Mouse (Mus musculus) cerebellum, adult 9-11 months (tissue): ENCODE results near the gene Nat9.

ENCODE experiments used
- DNase-seq: peaks from one replicate; pipeline ENCODE4 v3.0.0; 2022

The Nat9 gene

GRCm38 (mm10) chr11:115173549-115174339 is 13.9 kb downstream of the Nat9 start:
- no peak for DNase-seq

DNA sequence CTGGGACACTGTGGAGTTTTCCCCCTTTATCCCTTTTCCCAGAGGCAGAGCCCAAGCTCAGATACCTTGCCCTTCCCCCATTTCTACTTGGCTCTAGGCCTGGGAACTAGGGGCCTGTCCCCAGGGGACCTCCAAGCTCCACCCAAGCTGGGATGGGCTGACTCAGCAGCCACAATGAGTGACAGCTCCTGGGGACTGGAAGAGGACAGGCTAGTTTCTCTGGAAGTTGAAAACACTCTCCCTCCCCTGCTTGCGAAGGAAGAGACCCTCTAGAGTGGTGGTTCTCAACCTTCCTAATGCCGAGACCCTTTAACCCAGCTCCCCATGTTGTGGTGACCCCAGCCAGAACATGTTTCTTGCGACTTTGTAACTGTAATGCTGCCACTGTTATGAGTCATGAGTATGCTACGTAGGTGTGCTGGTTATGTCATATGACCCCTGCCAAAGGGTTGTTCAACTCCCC is 14.8 kb downstream of the Nat9 start:
- DNase-seq, result no peak

GRCm38 (mm10) chr11:115171125-115171524 is 16.5 kb downstream of the Nat9 start:
- DNase-seq, result peak; percentile 78

DNA sequence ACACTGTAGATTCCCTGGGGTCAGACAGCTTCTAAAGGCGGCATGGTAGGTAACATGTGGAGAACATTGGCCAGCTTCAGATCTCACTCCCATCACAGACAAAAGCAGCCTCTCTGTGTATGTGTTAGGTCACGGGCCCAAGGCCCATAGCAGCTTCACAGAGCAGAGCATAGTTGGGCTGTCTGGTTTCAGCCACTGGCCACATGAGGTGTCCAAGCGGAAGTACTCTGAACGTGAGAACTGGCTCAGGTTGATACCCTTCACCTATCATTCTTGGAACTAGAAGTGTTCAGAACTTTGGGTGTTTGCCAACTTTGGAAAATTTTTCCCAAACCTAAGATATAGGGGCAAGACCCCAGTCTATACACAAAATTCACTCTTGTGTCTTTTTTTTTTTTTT is 18.2 kb downstream of the Nat9 start:
- DNase-seq, result no peak

DNA sequence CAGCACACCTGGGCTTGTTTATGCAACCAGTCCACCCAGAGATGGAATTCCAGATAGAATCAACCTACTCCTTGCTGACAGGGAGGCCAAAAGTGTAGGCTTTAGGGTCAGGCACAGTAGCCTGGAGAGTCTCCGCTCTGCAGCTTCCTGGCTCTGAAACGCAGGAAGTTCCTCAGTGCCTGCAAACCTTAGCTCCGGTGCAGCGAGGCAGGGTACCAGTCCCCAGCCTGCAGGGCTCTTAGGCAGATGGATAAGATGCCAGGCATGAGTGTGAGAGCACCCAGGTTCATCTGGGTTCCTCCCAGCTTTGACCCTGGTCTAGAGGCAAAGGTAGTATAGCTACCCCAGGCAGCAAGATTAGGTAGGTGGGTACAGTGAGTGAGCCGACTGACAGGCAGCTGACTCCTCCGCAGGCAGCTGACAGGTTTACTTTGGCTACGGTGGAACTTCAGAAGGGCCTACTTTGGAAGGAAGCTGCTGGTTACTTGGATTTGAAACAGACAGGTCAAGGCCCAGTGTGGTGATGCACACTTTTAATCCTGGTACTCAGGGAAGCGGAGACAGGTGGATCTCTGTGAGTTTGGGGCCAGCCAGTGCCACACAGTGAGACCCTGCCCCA is 19.9 kb downstream of the Nat9 start:
- DNase-seq, result no peak

- no peak for DNase-seq
These were observed 20.9 kb downstream of the Nat9 start for GRCm38 (mm10) chr11:115166776-115167175.

GRCm38 (mm10) chr11:115164976-115165374 is 22.7 kb downstream of the Nat9 start:
- peak; percentile 83 for DNase-seq

- DNase-seq, result peak; percentile 57
These were observed 23.2 kb downstream of the Nat9 start for GRCm38 (mm10) chr11:115164341-115164975.

- DNase-seq, result no peak
These were observed 24.0 kb downstream of the Nat9 start for GRCm38 (mm10) chr11:115163568-115164150.

DNA sequence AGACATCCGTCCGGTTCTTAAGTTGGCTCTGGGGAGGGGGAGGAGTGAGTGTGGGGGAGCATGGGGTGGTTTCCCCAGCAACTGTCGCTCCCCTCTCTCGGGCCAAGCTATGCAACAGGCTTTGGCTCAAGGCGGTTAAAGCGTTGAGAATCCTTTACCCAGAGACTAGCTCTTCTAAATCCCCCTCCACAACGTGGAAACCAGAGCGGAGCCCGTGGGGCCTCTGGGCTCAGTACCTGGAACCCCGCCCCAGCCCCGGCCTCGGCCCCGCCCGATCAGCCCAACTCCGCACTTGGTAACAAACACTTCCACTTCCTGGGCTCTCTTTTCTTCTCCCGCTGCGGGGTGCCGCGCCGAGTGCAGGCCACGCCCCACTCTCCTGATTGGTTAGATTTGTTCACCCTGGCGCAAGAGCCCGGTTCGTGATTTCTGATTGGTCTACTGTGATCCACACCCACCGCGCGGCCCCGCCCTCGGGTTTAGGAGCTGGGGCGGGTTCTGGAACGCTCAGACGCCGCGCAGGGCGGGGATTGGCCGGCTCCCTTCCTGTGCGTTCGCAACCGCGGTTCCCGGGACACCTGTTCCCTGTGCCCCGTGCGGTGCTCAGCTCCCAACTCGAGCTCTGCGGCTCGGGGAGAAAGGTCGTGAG is 24.7 kb downstream of the Nat9 start, which contains the start of gene Slc9a3r1:
Gene Slc9a3r1 (plus strand): TSS at position 510 of the 649 bp plus-strand sequence.
- peak; percentile 99 for DNase-seq

DNA sequence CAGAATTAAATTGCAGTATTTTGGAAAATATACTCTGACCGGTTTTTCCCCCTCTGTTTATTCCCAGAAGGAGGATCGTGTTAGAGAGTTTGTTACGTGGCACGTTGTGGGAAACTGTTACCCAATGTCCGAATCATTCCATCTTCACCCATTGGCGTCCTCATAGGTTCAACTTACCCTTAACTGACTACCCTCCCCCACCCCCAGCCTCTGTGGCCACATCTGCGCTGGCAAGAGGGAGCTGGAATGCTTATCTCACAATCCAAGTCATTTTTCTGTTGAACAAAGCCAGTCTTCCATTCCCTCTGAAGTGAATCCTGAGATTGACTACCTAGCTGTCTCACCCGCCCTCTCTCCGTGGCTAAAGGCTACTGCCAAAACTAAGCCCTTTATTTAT is 25.5 kb downstream of the Nat9 start:
- peak; percentile 42 for DNase-seq

DNA sequence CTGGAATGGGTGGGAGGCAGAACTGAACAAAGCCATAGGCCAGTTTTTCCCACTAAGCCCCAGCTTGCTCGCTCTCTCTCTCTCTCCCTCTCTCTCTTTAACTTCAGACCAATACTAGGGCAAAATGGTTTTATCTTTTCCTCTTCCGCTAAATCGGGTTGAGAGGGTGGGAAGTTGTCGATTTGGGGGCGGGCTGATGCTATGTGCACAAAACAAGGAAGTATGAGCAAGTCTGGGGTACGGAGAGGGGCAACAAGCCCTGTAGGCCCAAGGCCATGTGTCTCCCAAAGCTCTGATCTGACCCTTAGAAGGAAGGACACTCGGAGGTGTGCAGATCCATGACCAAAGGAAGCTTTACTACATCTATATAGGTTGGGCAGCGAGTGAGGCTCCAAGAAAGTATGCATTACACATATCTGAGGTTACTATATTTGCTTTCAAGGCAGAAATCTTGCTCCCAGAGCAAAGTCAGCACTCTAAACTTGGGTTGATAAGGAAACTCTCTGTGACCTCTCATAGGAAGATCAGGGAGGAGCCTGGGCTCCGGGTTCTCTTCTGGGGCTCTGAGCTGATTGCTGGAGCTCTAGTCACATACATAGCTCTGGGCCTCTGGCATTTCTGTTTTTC is 26.0 kb downstream of the Nat9 start:
- DNase-seq, result peak; percentile 42

DNA sequence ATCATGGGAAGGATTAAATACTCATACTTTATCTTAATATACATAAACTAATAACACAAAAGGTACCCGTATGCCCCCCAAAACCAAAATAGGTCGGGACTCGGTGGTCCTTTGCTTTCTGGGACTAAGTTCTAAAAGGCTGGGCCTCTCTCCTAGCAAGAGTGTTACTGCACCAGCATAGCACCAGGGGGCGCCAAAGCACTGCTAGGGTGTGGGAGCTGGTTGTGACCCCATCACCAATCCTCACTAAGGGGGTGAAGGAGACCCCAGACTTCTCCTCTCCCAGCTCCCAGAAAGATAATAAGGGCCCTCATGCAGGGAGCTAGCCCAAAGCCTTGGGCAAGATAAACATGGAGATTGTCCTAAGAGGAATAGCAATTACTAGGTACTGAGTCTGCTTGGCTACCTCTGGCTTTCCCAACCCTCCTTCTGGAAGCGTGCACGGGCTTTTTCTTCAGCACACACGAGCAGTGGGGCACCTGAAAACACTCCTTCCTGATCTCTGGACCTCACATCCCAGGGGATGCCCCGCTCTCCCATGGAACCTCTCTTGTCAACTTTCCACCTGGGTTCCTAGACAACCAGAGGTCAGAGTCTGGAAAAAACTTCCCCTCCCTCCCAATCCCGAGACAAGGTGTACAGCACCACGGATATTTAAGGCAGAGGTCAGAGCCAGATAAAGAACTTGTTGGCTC is 26.6 kb downstream of the Nat9 start:
- peak; percentile 77 for DNase-seq

DNA sequence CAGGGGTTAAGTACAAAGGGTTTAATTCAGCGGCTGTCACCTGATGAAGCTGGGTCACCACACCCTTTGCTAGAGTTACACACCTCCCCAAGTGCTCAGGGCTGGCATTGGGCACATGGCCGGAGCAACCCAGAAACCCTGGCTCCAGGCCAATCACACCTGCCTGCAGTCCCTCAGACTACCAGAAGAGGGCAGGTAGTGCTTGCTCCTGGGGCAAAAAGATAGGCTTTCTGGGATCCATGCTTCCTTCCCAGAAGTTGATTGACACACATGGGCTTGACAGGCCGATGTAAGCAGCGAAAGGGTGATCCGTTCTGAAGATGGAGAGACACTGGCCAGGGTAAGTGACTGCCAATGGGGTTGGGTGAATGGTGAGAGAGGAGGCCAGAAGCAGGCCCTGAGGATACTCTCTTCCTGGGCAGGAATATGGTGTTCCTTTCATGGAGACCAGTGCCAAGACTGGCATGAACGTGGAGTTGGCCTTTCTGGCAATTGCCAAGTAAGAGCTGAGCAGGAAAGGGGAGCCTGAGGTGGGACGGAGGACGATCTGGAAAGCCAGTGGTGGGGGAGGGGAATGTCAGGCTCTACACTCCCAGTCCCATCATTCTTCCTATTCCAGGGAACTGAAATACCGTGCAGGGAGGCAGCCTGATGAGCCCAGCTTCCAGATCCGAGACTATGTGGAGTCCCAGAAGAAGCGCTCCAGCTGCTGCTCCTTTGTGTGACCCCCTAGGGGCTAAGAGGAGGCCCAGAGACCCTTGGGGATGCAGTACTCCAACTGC is 27.5 kb downstream of the Nat9 start:
- DNase-seq, result peak; percentile 89

- DNase-seq, result peak; percentile 34
These were observed 29.5 kb downstream of the Nat9 start for GRCm38 (mm10) chr11:115157933-115158719.

GRCm38 (mm10) chr11:115155053-115155634 is 32.5 kb downstream of the Nat9 start:
- DNase-seq, result peak; percentile 40

GRCm38 (mm10) chr11:115153699-115154292 is 33.9 kb downstream of the Nat9 start:
- peak; percentile 83 for DNase-seq

DNA sequence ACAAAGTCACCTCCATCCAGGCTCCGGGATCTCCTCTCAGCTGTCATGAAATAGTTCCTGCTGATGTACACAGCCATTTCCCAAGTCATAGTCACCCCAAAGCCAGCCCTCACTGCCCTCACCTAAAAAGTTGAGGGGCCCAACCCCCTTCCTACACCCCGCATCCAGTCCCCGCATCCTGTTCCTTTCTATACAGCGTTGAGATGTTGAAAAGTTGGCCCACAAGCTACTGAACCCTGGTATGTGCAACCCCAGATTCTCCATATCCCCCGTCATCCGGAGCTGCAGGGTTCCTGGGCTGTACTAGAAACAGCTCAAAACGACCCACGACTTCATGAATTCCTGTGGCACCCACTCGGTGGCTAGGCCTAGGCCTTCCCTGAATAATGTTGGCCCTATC is 34.6 kb downstream of the Nat9 start:
- no peak for DNase-seq

- peak; percentile 86 for DNase-seq
These were observed 35.8 kb downstream of the Nat9 start for GRCm38 (mm10) chr11:115151755-115152429.
